ENCODE assay signal across 8 mouse cellular contexts in genomic region chr4:43875160-43875918, GRCm38 (mm10). TPM values are rescaled to one million over a fixed set of nuclear protein-coding genes. Genes with fewer than 3 reads are reported as not detected.
DNase-seq lines count a peak whose midpoint lies in the region; ATAC-seq lines count a peak whose summit lies in the region.

TSS of gene Reck (plus strand) at chr4:43875530.

- H3K36me3 ChIP-seq in hindbrain, embryonic 15.5 days = no peaks in the 10 kb centered on the region

- WGBS in hindbrain, embryonic 15.5 days = under 1% methylated on average over 68 of the region's 73 CpGs

- DNase-seq in T-cell, adult 2 months (ENCODE audit: low spot score) = peak; percentile 52
- peak; percentile 79 to 85 for DNase-seq in cerebellum, postnatal 36 days
- peak; percentile 72 for DNase-seq in gastrocnemius, adult 18-20 months (ENCODE audit: low spot score)
- peak; percentile 50 for DNase-seq in left cerebral cortex, adult 11 months (ENCODE audit: low spot score)
- peak; percentile 90 to 92 for DNase-seq in lung, postnatal 4 days
- DNase-seq in right cerebral cortex, adult 18-20 months = peak; percentile 79
- peak; percentile 54 for DNase-seq in urinary bladder, postnatal 10 days (ENCODE audit: low spot score)

- H3K4me3 ChIP-seq in hindbrain, embryonic 15.5 days = peak within 1 kb of the TSS; percentile 99

- H3K4me2 ChIP-seq in hindbrain, embryonic 15.5 days = peak within 1 kb of the TSS; percentile 80

- H3K4me1 ChIP-seq in hindbrain, embryonic 15.5 days (replicated peaks) = peaks cover 29% of the 10 kb centered on the region

- ATAC-seq in hindbrain, embryonic 15.5 days (ENCODE audit: low FRiP score, low read depth) = peak; percentile 96

- H3K27ac ChIP-seq in hindbrain, embryonic 15.5 days (replicated peaks) = peak within 1 kb of the TSS; percentile 81

- peak within 1 kb of the TSS; percentile 84 for H3K9ac ChIP-seq in hindbrain, embryonic 15.5 days

- no peaks in the 10 kb centered on the region for H3K27me3 ChIP-seq in hindbrain, embryonic 15.5 days

- no peaks in the 10 kb centered on the region for H3K9me3 ChIP-seq in hindbrain, embryonic 15.5 days

RNA-seq across cellular contexts. Expression of gene Reck, which starts in this region (rescaled TPM):
- total RNA-seq in gastrocnemius, adult 18-20 months (2021) = 1 to 10 TPM; 2.0 to 2.3 TPM
- 5.4 TPM in 2 replicates for polyA plus RNA-seq in hindbrain, embryonic 15.5 days (2015; fragmentation: Nextera tagmentation; extraction: Ambion mirVana)

Comparison
In these comparisons a context has a peak if more than half of its experiments do, and no peak if none do; other contexts are left out.
1. Peak in every context shown above with its lines: DNase-seq, ATAC-seq, H3K4me3 ChIP-seq and H3K27ac ChIP-seq.